In the genomic region with DNA sequence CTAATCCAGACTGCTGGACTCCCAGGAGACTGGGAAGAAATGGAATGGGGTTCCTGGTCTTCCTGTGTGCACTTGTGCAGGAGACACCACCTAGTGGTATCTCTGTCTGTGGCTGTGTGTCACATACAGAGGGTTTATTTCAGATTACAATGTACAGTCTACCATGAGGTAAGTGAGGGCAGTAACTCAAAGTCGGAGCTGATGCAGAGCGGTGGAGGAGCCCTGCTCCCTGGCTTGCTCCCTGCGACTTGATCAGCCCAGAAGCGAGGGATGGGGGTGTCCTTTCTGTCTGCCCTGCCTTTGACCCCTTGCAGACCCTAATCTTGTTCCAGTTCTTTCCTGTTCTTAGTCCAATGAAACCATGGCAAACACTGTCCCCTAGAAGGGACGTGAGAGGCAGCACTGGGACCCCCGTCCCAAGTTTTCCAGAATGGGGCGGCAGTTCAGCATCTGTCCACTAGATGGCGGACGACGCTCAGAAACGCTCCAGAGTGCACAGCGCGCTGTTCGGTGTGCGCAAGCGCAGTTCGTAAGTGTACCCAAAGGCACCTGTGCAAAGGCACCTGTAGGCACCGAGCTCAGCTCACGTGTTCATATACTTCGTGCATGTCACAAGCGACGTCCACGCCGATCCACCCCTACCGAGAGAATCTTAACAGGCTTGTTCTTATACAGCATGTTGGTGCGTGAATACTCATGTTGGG, we compare ENCODE assay signal across 7 mouse cellular contexts. TPM values are rescaled to one million over a fixed set of nuclear protein-coding genes. Genes with fewer than 3 reads are reported as not detected.
A peak's percentile ranks its signal among the peaks of the same experiment; 100 is the strongest.
DNase-seq lines count a peak whose midpoint lies in the region; ATAC-seq and TF ChIP-seq lines count a peak whose summit lies in the region.

No protein-coding gene starts in this region.

- no peaks in the 10 kb centered on the region for H3K27me3 ChIP-seq in kidney, adult 2 months (replicated peaks; ENCODE audit: control insufficient read depth, insufficient read depth, low read length)
- H3K27me3 ChIP-seq in limb, embryonic 13.5 days: peaks cover 64% of the 10 kb centered on the region
- 0 out of 2 replicates have a peak, but pooled peaks cover 3% of the 10 kb centered on the region for H3K27me3 ChIP-seq in midbrain, embryonic 15.5 days (replicated peaks)

- peak overlapping the region; percentile 27; the same call in 1 of the 2 replicates for H3K4me2 ChIP-seq in limb, embryonic 13.5 days (replicated peaks)
- peak overlapping the region; percentile 45 for H3K4me2 ChIP-seq in midbrain, embryonic 15.5 days

- no peak for TF ChIP-seq POLR2A in kidney, adult 2 months (IDR thresholded peaks at IDR 0.05; ENCODE audit: low read depth, low read length)

- H3K9me3 ChIP-seq in limb, embryonic 13.5 days: no peaks in the 10 kb centered on the region
- H3K9me3 ChIP-seq in midbrain, embryonic 15.5 days: no peaks in the 10 kb centered on the region

- TF ChIP-seq CTCF in kidney, adult 2 months (conservative IDR thresholded peaks at IDR 0.05; ENCODE audit: insufficient read depth, insufficient read length, low read depth, low read length): peak; percentile 95

- no peak overlapping the region for H3K9ac ChIP-seq in limb, embryonic 13.5 days
- H3K9ac ChIP-seq in midbrain, embryonic 15.5 days: no peak overlapping the region

- ATAC-seq in limb, embryonic 13.5 days (ENCODE audit: low FRiP score, low read depth): peak; percentile 64; the same call in 1 of the 2 replicates
- peak; percentile 87 for ATAC-seq in midbrain, embryonic 15.5 days (replicated peaks)

- DNase-seq in adrenal gland, adult 2 months: peak; percentile 64
- DNase-seq in embryo, embryonic 11 days: peak; percentile 89
- DNase-seq in heart, adult 18-20 months: peak; percentile 70 to 90
- peak; percentile 85 for DNase-seq in kidney, adult 2 months
- DNase-seq in spleen, adult 18-20 months: peak; percentile 65 to 83

- H3K36me3 ChIP-seq in kidney, adult 2 months (ENCODE audit: control insufficient read depth, insufficient read depth, low read length): no peaks in the 10 kb centered on the region
- no peaks in the 10 kb centered on the region for H3K36me3 ChIP-seq in limb, embryonic 13.5 days
- H3K36me3 ChIP-seq in midbrain, embryonic 15.5 days (replicated peaks): no peaks in the 10 kb centered on the region

- no peak overlapping the region for H3K4me3 ChIP-seq in kidney, adult 2 months (ENCODE audit: insufficient read depth, low read depth, low read length)
- H3K4me3 ChIP-seq in limb, embryonic 13.5 days: no peak overlapping the region
- H3K4me3 ChIP-seq in midbrain, embryonic 15.5 days: peak overlapping the region; percentile 12; the same call in 1 of the 2 replicates

- H3K27ac ChIP-seq in kidney, adult 2 months (ENCODE audit: insufficient read depth, low read depth, low read length): no peak overlapping the region
- H3K27ac ChIP-seq in limb, embryonic 13.5 days: no peak overlapping the region
- no peak overlapping the region for H3K27ac ChIP-seq in midbrain, embryonic 15.5 days

- H3K4me1 ChIP-seq in kidney, adult 2 months (ENCODE audit: control insufficient read depth, insufficient read depth, low read length): no peaks in the 10 kb centered on the region; the same call in 1 of the 2 replicates
- peaks cover 4% of the 10 kb centered on the region for H3K4me1 ChIP-seq in limb, embryonic 13.5 days
- H3K4me1 ChIP-seq in midbrain, embryonic 15.5 days: peaks cover 7% of the 10 kb centered on the region; the same call in 1 of the 2 replicates

- whole genome bisulfite sequencing in kidney, adult 2 months: 8% methylated on average over 26 of the region's 26 CpGs
- 9% methylated on average over 26 of the region's 26 CpGs for WGBS in limb, embryonic 13.5 days
- WGBS in midbrain, embryonic 15.5 days: 5% methylated on average over 26 of the region's 26 CpGs

RNA-seq across cellular contexts. Expression of a gene that starts 12.6 kb away (rescaled TPM):
- 10 to 100 TPM; 46.6 to 55.4 TPM for total RNA-seq in adrenal gland, adult 2 months (2021)
- 148 and 152 TPM in 2 replicates for polyA plus RNA-seq in adrenal gland, adult 2 months (2012; rRNA removed)
- 10 to 100 TPM; 15.6 to 17.3 TPM for total RNA-seq in heart, adult 18-20 months (2021)
- 33.3 and 38.6 TPM in 2 replicates for polyA plus RNA-seq in kidney, adult 2 months (2012; rRNA removed)
- 153 and 157 TPM in 2 replicates for polyA plus RNA-seq in limb, embryonic 13.5 days (2015; fragmentation: Nextera tagmentation; extraction: Ambion mirVana)
- 44.9 and 55.8 TPM in 2 replicates for polyA plus RNA-seq in midbrain, embryonic 15.5 days (2015; fragmentation: Nextera tagmentation; extraction: Ambion mirVana)

RNA-seq across cellular contexts. Expression of a gene that starts 39.4 kb away (rescaled TPM):
- total RNA-seq in adrenal gland, adult 2 months (2021): 1,000 to 10,000 TPM in 1 of 2 experiments, 100 to 1,000 TPM in 1; 714 to 1,027 TPM
- 2,955 and 2,958 TPM in 2 replicates for polyA plus RNA-seq in adrenal gland, adult 2 months (2012; rRNA removed)
- total RNA-seq in heart, adult 18-20 months (2021): 1,000 to 10,000 TPM; 1,809 to 1,881 TPM
- 3,960 and 3,968 TPM in 2 replicates for polyA plus RNA-seq in kidney, adult 2 months (2012; rRNA removed)
- 443 and 459 TPM in 2 replicates for polyA plus RNA-seq in limb, embryonic 13.5 days (2015; fragmentation: Nextera tagmentation; extraction: Ambion mirVana)
- polyA plus RNA-seq in midbrain, embryonic 15.5 days (2015; fragmentation: Nextera tagmentation; extraction: Ambion mirVana): 581 and 629 TPM in 2 replicates

RNA-seq across cellular contexts. Expression of a gene that starts 46.7 kb away (rescaled TPM):
- 100 to 1,000 TPM; 125 to 146 TPM for total RNA-seq in adrenal gland, adult 2 months (2021)
- polyA plus RNA-seq in adrenal gland, adult 2 months (2012; rRNA removed): 158 and 165 TPM in 2 replicates
- total RNA-seq in heart, adult 18-20 months (2021): 10 to 100 TPM; 93.3 to 97.7 TPM
- polyA plus RNA-seq in kidney, adult 2 months (2012; rRNA removed): 143 and 151 TPM in 2 replicates
- 276 and 288 TPM in 2 replicates for polyA plus RNA-seq in limb, embryonic 13.5 days (2015; fragmentation: Nextera tagmentation; extraction: Ambion mirVana)
- 227 and 250 TPM in 2 replicates for polyA plus RNA-seq in midbrain, embryonic 15.5 days (2015; fragmentation: Nextera tagmentation; extraction: Ambion mirVana)

RNA-seq across cellular contexts. Expression of a gene that starts 48.6 kb away (rescaled TPM):
- not detected for total RNA-seq in adrenal gland, adult 2 months (2021)
- polyA plus RNA-seq in adrenal gland, adult 2 months (2012; rRNA removed): not detected in 2 replicates
- under 1 TPM in 1 of 2 experiments, not detected in 1; 0.05 TPM for total RNA-seq in heart, adult 18-20 months (2021)
- polyA plus RNA-seq in kidney, adult 2 months (2012; rRNA removed): 0.03 TPM in 1 of 2 replicates, not detected in the other
- polyA plus RNA-seq in limb, embryonic 13.5 days (2015; fragmentation: Nextera tagmentation; extraction: Ambion mirVana): not detected in 2 replicates
- 1.9 and 2.6 TPM in 2 replicates for polyA plus RNA-seq in midbrain, embryonic 15.5 days (2015; fragmentation: Nextera tagmentation; extraction: Ambion mirVana)

RNA-seq across cellular contexts. Expression of a gene that starts 58.6 kb away (rescaled TPM):
- 10 to 100 TPM; 19.2 to 19.5 TPM for total RNA-seq in adrenal gland, adult 2 months (2021)
- polyA plus RNA-seq in adrenal gland, adult 2 months (2012; rRNA removed): 60.7 and 61.5 TPM in 2 replicates
- total RNA-seq in heart, adult 18-20 months (2021): 1 to 10 TPM; 6.4 to 7.8 TPM
- 7.9 and 11.9 TPM in 2 replicates for polyA plus RNA-seq in kidney, adult 2 months (2012; rRNA removed)
- polyA plus RNA-seq in limb, embryonic 13.5 days (2015; fragmentation: Nextera tagmentation; extraction: Ambion mirVana): 9.2 and 9.5 TPM in 2 replicates
- 18.3 and 18.8 TPM in 2 replicates for polyA plus RNA-seq in midbrain, embryonic 15.5 days (2015; fragmentation: Nextera tagmentation; extraction: Ambion mirVana)
